Mouse (Mus musculus): Measurements from ENCODE around the gene Tab2. TPM values are rescaled to one million over a fixed set of nuclear protein-coding genes. Genes with fewer than 3 reads are reported as not detected.
A peak's percentile ranks its signal among the peaks of the same experiment; 100 is the strongest.

Tab2 gene
- total RNA-seq (2014; rRNA removed): 51.1 and 60.7 TPM in 2 replicates
- polyA plus RNA-seq (2015; fragmentation: Nextera tagmentation; extraction: Ambion mirVana): 8.7 and 10.8 TPM in 2 replicates

GRCm38 (mm10) chr10:7956228-7957001, at the start of gene Tab2:
TSS of gene Tab2 (minus strand) at chr10:7956230.
- peak; percentile 29 for TF ChIP-seq CTCF (IDR thresholded peaks at IDR 0.05)
- Histone ChIP-seq H3K4me2 (ENCODE audit: low read depth, low read length, poor library complexity, severe bottlenecking) (peak within 1 kb of the TSS; percentile 92), H3K4me3 (ENCODE audit: low read depth, low read length) (peak within 1 kb of the TSS; percentile 97), H3K27me3 (ENCODE audit: insufficient read depth, low read length) (no peaks in the 10 kb centered on the region), H3K4me1 (ENCODE audit: insufficient read depth, low read length) (peaks cover 9% of the 10 kb centered on the region; the same call in 1 of the 2 replicates), H3K9ac (replicated peaks; ENCODE audit: low read length, poor library complexity, severe bottlenecking) (peak within 1 kb of the TSS; percentile 98), H3K9me3 (ENCODE audit: low read length) (no peaks in the 10 kb centered on the region), H3K27ac (ENCODE audit: low read depth, low read length) (peak within 1 kb of the TSS; percentile 98), H3K36me3 (ENCODE audit: insufficient read depth, low read length) (no peaks in the 10 kb centered on the region)
- WGBS: under 1% methylated on average over 74 of the region's 97 CpGs
- ATAC-seq (ENCODE audit: low FRiP score) (peak; percentile 98), DNase-seq (ENCODE audit: low spot score) (peak; percentile 95)

- H3K27ac ChIP-seq (ENCODE audit: low read depth, low read length): no peak overlapping the region
- no peak for ATAC-seq (ENCODE audit: low FRiP score)
- H3K36me3 ChIP-seq (ENCODE audit: insufficient read depth, low read length): no peaks in the 10 kb centered on the region
- 72% methylated on average over 10 of the region's 10 CpGs for WGBS
- H3K4me3 ChIP-seq (ENCODE audit: low read depth, low read length): no peak overlapping the region
- no peaks in the 10 kb centered on the region for H3K4me1 ChIP-seq (ENCODE audit: insufficient read depth, low read length)
- DNase-seq (ENCODE audit: low spot score): no peak
- H3K4me2 ChIP-seq (ENCODE audit: low read depth, low read length, poor library complexity, severe bottlenecking): no peak overlapping the region
- no peak for TF ChIP-seq CTCF (IDR thresholded peaks at IDR 0.05)
- no peaks in the 10 kb centered on the region for H3K27me3 ChIP-seq (ENCODE audit: insufficient read depth, low read length)
- H3K9me3 ChIP-seq (ENCODE audit: low read length): no peaks in the 10 kb centered on the region
- no peak overlapping the region for H3K9ac ChIP-seq (replicated peaks; ENCODE audit: low read length, poor library complexity, severe bottlenecking)
Observed at GRCm38 (mm10) chr10:7992258-7992919, 36.4 kb upstream of the Tab2 start.

- Histone ChIP-seq H3K27me3 (ENCODE audit: insufficient read depth, low read length) (no peaks in the 10 kb centered on the region), H3K27ac (ENCODE audit: low read depth, low read length) (no peak overlapping the region), H3K36me3 (ENCODE audit: insufficient read depth, low read length) (no peaks in the 10 kb centered on the region), H3K4me2 (ENCODE audit: low read depth, low read length, poor library complexity, severe bottlenecking) (no peak overlapping the region), H3K4me1 (ENCODE audit: insufficient read depth, low read length) (no peaks in the 10 kb centered on the region), H3K4me3 (ENCODE audit: low read depth, low read length) (no peak overlapping the region), H3K9me3 (ENCODE audit: low read length) (no peaks in the 10 kb centered on the region), H3K9ac (replicated peaks; ENCODE audit: low read length, poor library complexity, severe bottlenecking) (no peak overlapping the region)
- TF ChIP-seq CTCF (IDR thresholded peaks at IDR 0.05): no peak
- DNase-seq (ENCODE audit: low spot score): no peak
- no peak for ATAC-seq (ENCODE audit: low FRiP score)
- WGBS: 84% methylated on average over 5 of the region's 5 CpGs
Observed at GRCm38 (mm10) chr10:7991596-7991995, 35.6 kb upstream of the Tab2 start.

- H3K27me3 ChIP-seq (ENCODE audit: insufficient read depth, low read length): no peaks in the 10 kb centered on the region
- DNase-seq (ENCODE audit: low spot score): no peak
- no peak for TF ChIP-seq CTCF (IDR thresholded peaks at IDR 0.05)
Observed at GRCm38 (mm10) chr10:7987521-7987920, 31.5 kb upstream of the Tab2 start.

GRCm38 (mm10) chr10:7976462-7976861, 20.4 kb upstream of the Tab2 start:
- H3K4me2 ChIP-seq (ENCODE audit: low read depth, low read length, poor library complexity, severe bottlenecking): no peak overlapping the region
- DNase-seq (ENCODE audit: low spot score) (no peak), ATAC-seq (ENCODE audit: low FRiP score) (no peak)
- no peaks in the 10 kb centered on the region for H3K9me3 ChIP-seq (ENCODE audit: low read length)
- H3K4me3 ChIP-seq (ENCODE audit: low read depth, low read length): no peak overlapping the region
- no peak overlapping the region for H3K9ac ChIP-seq (replicated peaks; ENCODE audit: low read length, poor library complexity, severe bottlenecking)
- no peaks in the 10 kb centered on the region for H3K4me1 ChIP-seq (ENCODE audit: insufficient read depth, low read length)
- TF ChIP-seq CTCF (IDR thresholded peaks at IDR 0.05): no peak
- 96% methylated on average over 9 of the region's 9 CpGs for WGBS
- no peaks in the 10 kb centered on the region for H3K36me3 ChIP-seq (ENCODE audit: insufficient read depth, low read length)
- H3K27ac ChIP-seq (ENCODE audit: low read depth, low read length): no peak overlapping the region
- no peaks in the 10 kb centered on the region for H3K27me3 ChIP-seq (ENCODE audit: insufficient read depth, low read length)

More at GRCm38 (mm10) chr10:7987521-7987920, 31.5 kb upstream of the Tab2 start:
- no peaks in the 10 kb centered on the region for H3K36me3 ChIP-seq (ENCODE audit: insufficient read depth, low read length)
- no peak overlapping the region for H3K27ac ChIP-seq (ENCODE audit: low read depth, low read length)
- H3K9me3 ChIP-seq (ENCODE audit: low read length): no peaks in the 10 kb centered on the region
- H3K4me3 ChIP-seq (ENCODE audit: low read depth, low read length): no peak overlapping the region
- H3K4me2 ChIP-seq (ENCODE audit: low read depth, low read length, poor library complexity, severe bottlenecking): no peak overlapping the region
- H3K9ac ChIP-seq (replicated peaks; ENCODE audit: low read length, poor library complexity, severe bottlenecking): no peak overlapping the region
- WGBS: 87% methylated on average over 8 of the region's 8 CpGs
- ATAC-seq (ENCODE audit: low FRiP score): no peak
- no peaks in the 10 kb centered on the region for H3K4me1 ChIP-seq (ENCODE audit: insufficient read depth, low read length)

GRCm38 (mm10) chr10:7968747-7969280, 12.8 kb upstream of the Tab2 start:
- 97% methylated on average over 2 of the region's 2 CpGs for WGBS
- ATAC-seq (ENCODE audit: low FRiP score) (no peak), DNase-seq (ENCODE audit: low spot score) (no peak)
- Histone ChIP-seq H3K36me3 (ENCODE audit: insufficient read depth, low read length) (no peaks in the 10 kb centered on the region), H3K9ac (replicated peaks; ENCODE audit: low read length, poor library complexity, severe bottlenecking) (no peak overlapping the region), H3K4me3 (ENCODE audit: low read depth, low read length) (no peak overlapping the region), H3K4me1 (ENCODE audit: insufficient read depth, low read length) (no peaks in the 10 kb centered on the region), H3K9me3 (ENCODE audit: low read length) (no peaks in the 10 kb centered on the region), H3K27me3 (ENCODE audit: insufficient read depth, low read length) (no peaks in the 10 kb centered on the region), H3K27ac (ENCODE audit: low read depth, low read length) (no peak overlapping the region), H3K4me2 (ENCODE audit: low read depth, low read length, poor library complexity, severe bottlenecking) (no peak overlapping the region)
- no peak for TF ChIP-seq CTCF (IDR thresholded peaks at IDR 0.05)
